Mouse (Mus musculus) heart, postnatal 4 days (tissue): Measurements from ENCODE around the gene Nxpe3. TPM values are rescaled to one million over a fixed set of nuclear protein-coding genes. Genes with fewer than 3 reads are reported as not detected.

ENCODE experiments used
- DNase-seq: peaks from one replicate; pipeline ENCODE4 v3.0.0; 2021
- total RNA-seq, 2 experiments: library from RNA; stranded (reverse); gene quantifications; 2 replicates each; pipeline ENCODE4 v1.2.3; 2021

The Nxpe3 gene
- total RNA-seq, 2 experiments from 2014 or later: 0.50 to 0.55 TPM

- DNase-seq: no peak
These were observed 85.1 kb downstream of the Nxpe3 start for GRCm38 (mm10) chr16:55809779-55810514.

GRCm38 (mm10) chr16:55809345-55809744 lies 85.7 kb downstream of the Nxpe3 start:
- DNase-seq: no peak

GRCm38 (mm10) chr16:55807505-55807932 lies 87.6 kb downstream of the Nxpe3 start:
- DNase-seq: no peak

- DNase-seq: no peak
These were observed 90.3 kb downstream of the Nxpe3 start for GRCm38 (mm10) chr16:55804799-55805198.

GRCm38 (mm10) chr16:55801629-55802028 lies 93.5 kb downstream of the Nxpe3 start:
- no peak for DNase-seq

- no peak for DNase-seq
These were observed 96.2 kb downstream of the Nxpe3 start for GRCm38 (mm10) chr16:55798845-55799244.

- DNase-seq: no peak
These were observed 104.8 kb downstream of the Nxpe3 start for GRCm38 (mm10) chr16:55790326-55790725.

Other genes starting within 250 kb of the Nxpe3 start
- 1 to 10 TPM; 3.8 to 3.9 TPM for gene Nfkbiz, start 56.4 kb downstream of the Nxpe3 start, total RNA-seq
- 1 to 10 TPM; 4.7 to 6.3 TPM for gene Cep97, start 39.6 kb upstream of the Nxpe3 start, total RNA-seq
- gene Rpl24, start 71.0 kb upstream of the Nxpe3 start, total RNA-seq: 100 to 1,000 TPM; 714 to 743 TPM
- 10 to 100 TPM in 1 of 2 experiments, 1 to 10 TPM in 1; 8.8 to 10.4 TPM for gene Zbtb11, start 78.6 kb upstream of the Nxpe3 start, total RNA-seq
- gene Pcnp, start 134.5 kb upstream of the Nxpe3 start, total RNA-seq: 10 to 100 TPM; 73.1 to 74.5 TPM
- gene Trmt10c, start 142.5 kb upstream of the Nxpe3 start, total RNA-seq: 10 to 100 TPM; 12.5 to 13.5 TPM
- 10 to 100 TPM; 17.4 to 21.1 TPM for gene Senp7, start 153.1 kb upstream of the Nxpe3 start, total RNA-seq